Mouse (Mus musculus) adrenal gland, postnatal 25 days (tissue): ENCODE measurements at regions not wholly inside any gene's neighbourhood (a gene's known extent, or its start where the extent isn't known, plus 50 kb on each side); places are given as distances from the start of the nearest gene placed in this dataset.

ENCODE experiments used
- DNase-seq: peaks from one replicate; pipeline ENCODE4 v3.0.0; 2021; ENCODE audit warnings: mixed read lengths

DNA sequence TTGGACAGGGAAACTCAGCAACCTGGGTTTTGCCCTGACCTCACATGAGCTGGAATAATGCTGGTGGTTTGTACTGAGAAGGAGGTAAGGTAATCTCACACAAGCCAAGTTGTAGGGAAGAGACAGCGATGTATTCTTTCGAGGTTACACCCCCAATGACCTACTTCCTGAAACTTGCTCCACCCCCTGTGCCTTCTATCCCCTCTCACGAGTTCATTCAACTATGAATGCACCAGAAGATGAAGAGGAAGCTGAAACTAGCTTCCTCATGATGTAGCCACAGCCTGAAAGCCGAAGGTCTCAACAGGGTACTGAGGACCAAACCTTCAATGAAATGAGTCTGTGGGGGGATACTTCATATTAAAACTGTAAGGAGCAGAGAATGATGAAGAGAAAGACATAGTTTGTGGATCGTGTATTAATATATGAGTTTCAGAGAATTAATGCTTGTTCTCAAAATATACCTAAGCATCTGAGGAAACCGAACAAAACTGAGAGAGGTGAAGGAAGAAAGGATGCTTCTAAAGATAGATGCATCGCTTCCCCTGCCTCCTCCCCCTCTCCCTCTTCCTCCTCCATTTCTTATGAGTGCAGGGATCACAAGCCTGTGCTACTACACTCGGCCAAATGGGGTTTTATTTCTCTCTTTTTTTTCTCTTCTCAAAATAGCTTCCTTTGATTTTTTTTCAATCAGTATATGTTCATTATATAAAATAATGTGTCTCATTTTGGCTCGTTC lies 543.5 kb upstream of the Nrp1 start:
- no peak for DNase-seq

GRCm38 (mm10) chr8:127820741-127821170 lies 537.6 kb upstream of the Nrp1 start:
- DNase-seq, result no peak

DNA sequence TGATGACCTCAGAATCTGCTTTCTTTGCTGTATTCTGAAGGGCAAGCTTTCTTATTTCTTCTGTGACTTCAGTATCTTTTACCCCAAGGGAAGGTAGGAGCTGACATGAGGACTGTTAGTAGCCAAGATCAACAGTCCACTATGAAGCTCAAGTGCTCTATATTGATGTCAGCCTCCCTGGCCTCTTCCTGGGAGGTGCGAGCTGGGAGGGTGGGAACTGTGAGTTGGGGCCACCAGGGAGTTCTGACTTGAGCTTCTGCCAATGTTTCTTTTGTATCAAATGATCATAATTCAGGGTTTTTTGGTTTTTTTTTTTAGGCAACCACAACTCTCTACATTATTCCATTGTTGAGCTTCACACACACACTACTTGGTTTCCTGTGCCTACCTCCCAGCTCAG lies 536.8 kb upstream of the Nrp1 start:
- no peak for DNase-seq

GRCm38 (mm10) chr8:127825041-127825440 lies 533.4 kb upstream of the Nrp1 start:
- no peak for DNase-seq

- DNase-seq, result no peak
Measured at GRCm38 (mm10) chr8:127827826-127828225, 530.6 kb upstream of the Nrp1 start.

GRCm38 (mm10) chr8:127829659-127830058 lies 528.7 kb upstream of the Nrp1 start:
- DNase-seq, result no peak

DNA sequence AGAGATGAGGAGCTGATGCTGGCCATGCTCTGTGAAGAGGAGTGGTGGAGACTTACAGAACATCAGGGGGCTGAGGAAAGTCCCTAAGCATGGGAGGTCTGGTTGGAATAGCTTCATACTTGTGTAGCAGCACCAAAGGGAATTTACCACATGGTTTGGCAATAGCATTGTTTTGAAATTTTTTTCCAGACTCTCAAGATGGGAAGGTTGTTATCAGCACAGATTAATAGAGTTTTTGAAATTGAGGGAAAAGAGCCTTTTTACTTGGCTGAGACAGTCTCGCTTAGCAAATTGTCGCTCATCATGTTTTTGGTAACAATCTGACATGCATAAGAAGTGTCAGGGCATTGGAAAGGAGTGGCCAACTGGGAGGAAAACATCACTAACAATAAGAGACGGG lies 524.4 kb upstream of the Nrp1 start:
- DNase-seq, result no peak

GRCm38 (mm10) chr8:127836410-127837206 lies 521.8 kb upstream of the Nrp1 start:
- no peak for DNase-seq

GRCm38 (mm10) chr8:127838311-127838710 lies 520.1 kb upstream of the Nrp1 start:
- DNase-seq, result no peak

GRCm38 (mm10) chr8:127847332-127848018 lies 510.9 kb upstream of the Nrp1 start:
- no peak for DNase-seq

DNA sequence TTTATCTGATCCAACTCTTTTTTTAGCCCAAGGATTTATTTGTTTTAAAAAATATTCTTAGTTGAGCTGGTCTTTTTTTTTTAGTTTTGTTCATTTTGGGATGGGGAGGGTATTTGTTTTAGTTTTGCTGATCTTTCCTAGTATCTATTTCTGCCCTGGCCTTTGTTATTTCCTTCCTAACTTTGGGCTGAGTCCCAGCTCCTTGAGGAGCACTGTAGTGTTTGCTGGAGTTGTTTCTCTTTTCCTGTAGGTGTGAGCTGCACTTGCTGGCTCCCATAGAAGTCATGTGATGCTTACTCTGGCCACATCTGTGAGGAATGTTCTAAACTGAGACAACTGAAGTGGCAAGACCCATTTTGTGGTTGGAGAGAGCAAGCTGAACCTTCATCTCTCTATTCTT lies 508.5 kb upstream of the Nrp1 start:
- no peak for DNase-seq

DNA sequence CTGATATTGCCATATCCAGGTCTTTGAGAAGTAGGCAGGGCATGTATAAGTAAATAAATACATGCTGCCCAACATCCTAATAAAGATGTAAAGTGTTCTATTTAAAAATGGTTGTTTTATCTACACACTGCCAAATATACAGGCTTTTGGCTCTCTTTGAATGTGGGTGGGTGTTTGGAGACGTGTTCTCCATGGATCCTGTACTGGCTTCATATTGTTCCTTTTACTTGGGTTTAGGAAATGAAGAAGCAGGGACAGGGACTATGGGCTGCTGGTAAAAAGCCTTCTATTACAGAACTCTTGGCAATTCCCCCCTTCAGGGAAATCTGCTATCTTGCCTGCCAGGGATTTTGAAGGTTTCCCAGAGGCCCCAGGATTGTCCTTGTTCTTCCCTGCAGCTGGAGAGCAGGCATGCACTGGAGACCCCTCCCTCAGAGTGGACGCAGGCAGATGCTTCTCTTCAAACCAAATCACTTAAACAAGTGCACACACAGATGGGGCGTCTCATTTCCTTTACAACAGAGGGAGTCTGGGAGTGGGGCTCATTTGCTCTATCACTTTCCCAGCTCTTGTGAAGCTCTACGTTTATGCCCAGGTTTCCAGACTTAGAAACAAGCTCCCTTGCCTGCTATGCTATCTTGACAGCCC lies 502.6 kb upstream of the Nrp1 start:
- DNase-seq, result no peak

- no peak for DNase-seq
Measured at GRCm38 (mm10) chr8:127856351-127857135, 501.9 kb upstream of the Nrp1 start.

DNA sequence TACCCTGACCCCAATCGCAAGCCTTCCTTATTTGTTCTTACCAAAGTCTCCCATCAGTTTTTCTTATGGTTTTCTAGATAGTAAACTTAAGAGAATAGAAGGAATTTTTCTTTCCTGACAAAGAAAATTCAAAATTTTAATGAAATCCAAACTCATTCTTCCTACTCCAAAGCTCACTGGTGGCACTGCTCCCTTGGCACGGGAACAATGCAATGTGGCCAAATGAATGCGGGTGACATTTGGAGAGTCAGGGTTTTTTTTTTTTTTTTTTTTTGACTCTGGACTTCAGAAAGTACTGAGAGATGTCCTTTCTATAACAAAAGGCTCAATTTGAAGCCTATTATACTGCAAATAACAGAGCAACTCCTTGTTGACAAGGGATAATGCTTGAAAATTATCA lies 499.4 kb upstream of the Nrp1 start:
- peak; percentile 21 for DNase-seq

DNA sequence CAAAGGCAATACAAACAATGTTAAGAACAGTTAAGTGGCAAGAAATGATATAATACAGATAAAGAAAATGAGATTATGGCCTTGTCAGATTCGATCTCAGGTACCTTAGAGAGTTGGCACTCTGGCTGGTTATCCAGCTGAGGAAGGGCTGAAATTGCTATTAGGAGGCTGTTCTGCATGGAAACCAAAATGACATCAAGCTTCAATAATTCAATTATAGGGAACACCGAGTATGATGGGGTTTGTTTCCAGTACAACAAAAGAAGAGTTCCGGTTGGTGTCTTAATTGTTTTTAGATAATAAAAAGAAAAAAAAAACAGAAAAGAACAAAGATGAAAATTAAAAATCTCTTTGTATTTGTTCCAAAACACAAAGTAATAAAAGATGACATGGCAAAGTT lies 498.0 kb upstream of the Nrp1 start:
- DNase-seq, result no peak

GRCm38 (mm10) chr8:127860891-127861290 lies 497.5 kb upstream of the Nrp1 start:
- DNase-seq, result no peak

GRCm38 (mm10) chr8:127884641-127885040 lies 473.8 kb upstream of the Nrp1 start:
- DNase-seq, result no peak

GRCm38 (mm10) chr8:127885211-127885610 lies 473.2 kb upstream of the Nrp1 start:
- no peak for DNase-seq

- no peak for DNase-seq
Measured at GRCm38 (mm10) chr8:127885831-127886230, 472.6 kb upstream of the Nrp1 start.

- DNase-seq, result no peak
Measured at GRCm38 (mm10) chr8:127890729-127891128, 467.7 kb upstream of the Nrp1 start.

DNA sequence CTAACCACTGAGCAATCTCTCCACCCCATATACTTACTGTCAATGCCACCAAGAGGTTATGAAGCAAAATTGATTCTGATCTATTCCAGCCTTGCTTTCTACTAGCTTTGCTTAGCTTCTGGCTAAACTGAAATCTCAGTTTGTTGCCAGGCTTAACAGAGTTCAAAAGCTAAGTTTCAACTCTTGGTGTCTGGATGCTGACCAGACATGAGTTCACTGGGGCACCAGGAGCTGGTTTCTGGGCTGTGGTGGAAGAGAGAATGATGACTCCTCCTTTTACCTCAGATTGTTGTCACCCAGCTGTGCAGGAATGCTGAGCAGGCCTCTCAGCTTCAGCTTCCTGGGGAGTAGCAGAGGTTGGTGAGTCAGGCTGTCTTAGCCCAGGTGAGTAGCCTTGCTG lies 464.1 kb upstream of the Nrp1 start:
- DNase-seq, result no peak

GRCm38 (mm10) chr8:127908436-127908835 lies 450.0 kb upstream of the Nrp1 start:
- DNase-seq, result no peak
